ENCODE assay signal across 14 mouse cellular contexts in the genomic region with DNA sequence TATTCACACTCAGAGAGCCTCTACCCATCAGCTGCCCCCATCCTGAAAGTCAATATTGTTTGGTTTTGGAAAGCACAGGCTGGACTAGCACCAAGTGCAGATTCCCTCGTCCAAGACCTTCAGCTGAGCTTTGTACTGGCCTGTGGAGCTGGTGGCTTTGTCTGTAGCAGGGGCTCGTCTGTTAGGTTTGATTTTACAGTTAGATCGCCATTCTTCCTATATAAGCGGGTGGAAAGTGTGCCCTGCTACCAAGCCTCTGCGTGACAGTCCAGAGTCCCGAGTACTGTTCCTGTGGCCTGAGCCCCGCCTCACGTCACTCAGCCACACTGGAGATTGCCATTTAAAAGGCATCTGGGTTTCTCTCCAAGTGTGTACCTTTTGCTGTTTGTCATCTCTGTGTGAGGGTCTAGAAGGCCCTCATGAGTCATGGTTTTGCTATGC.
DNase-seq lines count a peak whose midpoint lies in the region; ATAC-seq and TF ChIP-seq lines count a peak whose summit lies in the region.
"Had no signal": no experiment of that assay in that cellular context is flagged by ENCODE, and none has a peak within 500 bp of the region (broad histone marks: within the 10 kb centered on the region; RNA-seq: fewer than 3 reads in every experiment).

No protein-coding gene starts in this region.

- no peaks in the 10 kb centered on the region for H3K9me3 ChIP-seq in forebrain, embryonic 10.5 days
- H3K9me3 ChIP-seq in forebrain, embryonic 11.5 days (ENCODE audit: control insufficient read depth, low read length), result no peaks in the 10 kb centered on the region
- H3K9me3 ChIP-seq in liver, embryonic 16.5 days (replicated peaks; ENCODE audit: control insufficient read depth, low read length), result no peaks in the 10 kb centered on the region
- H3K9me3 ChIP-seq: G1E; midbrain, embryonic 12.5 days had no signal

- no peak overlapping the region for H3K4me3 ChIP-seq in forebrain, embryonic 10.5 days
- no peak overlapping the region for H3K4me3 ChIP-seq in forebrain, embryonic 11.5 days (ENCODE audit: low read depth, low read length)
- H3K4me3 ChIP-seq in left cerebral cortex, adult 2 months, result no peak overlapping the region
- no peak overlapping the region for H3K4me3 ChIP-seq in cortical plate, adult 2 months (ENCODE audit: insufficient read depth, low read length)
- no peak overlapping the region for H3K4me3 ChIP-seq in liver, embryonic 16.5 days (ENCODE audit: low read depth, low read length)
- H3K4me3 ChIP-seq: midbrain, embryonic 12.5 days had no signal

- H3K36me3 ChIP-seq in forebrain, embryonic 10.5 days (replicated peaks), result no peaks in the 10 kb centered on the region
- H3K36me3 ChIP-seq in forebrain, embryonic 11.5 days (ENCODE audit: control insufficient read depth, insufficient read depth, low read length), result no peaks in the 10 kb centered on the region
- no peaks in the 10 kb centered on the region for H3K36me3 ChIP-seq in liver, embryonic 16.5 days (ENCODE audit: control insufficient read depth, insufficient read depth)
- H3K36me3 ChIP-seq: midbrain, embryonic 12.5 days had no signal

- 79% methylated on average over 8 of the region's 8 CpGs for WGBS in forebrain, embryonic 10.5 days
- WGBS in forebrain, embryonic 11.5 days, result 68% methylated on average over 8 of the region's 8 CpGs
- WGBS in liver, embryonic 16.5 days (ENCODE audit: insufficient replicate concordance), result 69% methylated on average over 8 of the region's 8 CpGs

- intact Hi-C loops in left cerebral cortex, adult 2 months (cut with DNase I), result no loop called here
- intact Hi-C loops in left cerebral cortex, postnatal 25 days (cut with DNase I), result no loop called here

- 0 out of 2 replicates have a peak overlapping the region, but pooled peaks have one; percentile 48 for H3K27ac ChIP-seq in forebrain, embryonic 10.5 days
- no peak overlapping the region for H3K27ac ChIP-seq in forebrain, embryonic 11.5 days (ENCODE audit: low read depth, low read length)
- peak overlapping the region; percentile 54 for H3K27ac ChIP-seq in left cerebral cortex, adult 2 months
- H3K27ac ChIP-seq in cortical plate, adult 2 months (ENCODE audit: insufficient read depth, low read length), result peak overlapping the region; percentile 55; the same call in 1 of the 2 replicates
- no peak overlapping the region for H3K27ac ChIP-seq in liver, embryonic 16.5 days (ENCODE audit: low read length)
- H3K27ac ChIP-seq: midbrain, embryonic 12.5 days had no signal

- no peak overlapping the region for H3K4me2 ChIP-seq in forebrain, embryonic 11.5 days (ENCODE audit: low read depth, low read length, severe bottlenecking)
- H3K4me2 ChIP-seq in liver, embryonic 16.5 days (ENCODE audit: low read depth, low read length), result no peak overlapping the region
- H3K4me2 ChIP-seq: midbrain, embryonic 12.5 days had no signal

- no peak for TF ChIP-seq CTCF in left cerebral cortex, adult 2 months (IDR thresholded peaks at IDR 0.05)
- TF ChIP-seq CTCF in cortical plate, adult 2 months (IDR thresholded peaks at IDR 0.05; ENCODE audit: extremely low read depth, insufficient read depth, low read length), result no peak

- ATAC-seq in forebrain, embryonic 11.5 days (replicated peaks; ENCODE audit: low FRiP score), result no peak
- ATAC-seq in liver, embryonic 16.5 days (ENCODE audit: low read depth), result peak; percentile 68

- DNase-seq in forebrain, embryonic 10.5 days (ENCODE audit: extremely low spot score, low spot score), result no peak
- DNase-seq in forebrain, embryonic 11.5 days (ENCODE audit: low spot score), result no peak
- DNase-seq in left cerebral cortex, adult 2 months (ENCODE audit: extremely low spot score in 1 of 2, low spot score in 2 of 2), result no peak
- no peak for DNase-seq in left cerebral cortex, postnatal 25 days (ENCODE audit: low spot score in 2 of 2)
- DNase-seq in adrenal gland, postnatal 4 days (ENCODE audit: low spot score in 2 of 2), result no peak
- no peak for DNase-seq in spleen, postnatal 4 days (ENCODE audit: low spot score in 2 of 2)
- DNase-seq: adrenal gland, adult 2 months; cerebellum, postnatal 14 days; kidney, postnatal 36 days; thymus, postnatal 14 days had no signal

- TF ChIP-seq POLR2A in cortical plate, adult 2 months (IDR thresholded peaks at IDR 0.05; ENCODE audit: extremely low read depth, insufficient read depth, low read length), result no peak

- peaks cover 27% of the 10 kb centered on the region for H3K4me1 ChIP-seq in forebrain, embryonic 10.5 days
- no peaks in the 10 kb centered on the region for H3K4me1 ChIP-seq in forebrain, embryonic 11.5 days (replicated peaks; ENCODE audit: control insufficient read depth, insufficient read depth, low read length)
- H3K4me1 ChIP-seq in cortical plate, adult 2 months (ENCODE audit: control insufficient read depth, insufficient read depth, low read length), result peaks cover 3% of the 10 kb centered on the region
- H3K4me1 ChIP-seq in liver, embryonic 16.5 days (ENCODE audit: control insufficient read depth, low read depth, low read length), result no peaks in the 10 kb centered on the region
- H3K4me1 ChIP-seq: midbrain, embryonic 12.5 days had no signal

- no peaks in the 10 kb centered on the region for H3K27me3 ChIP-seq in forebrain, embryonic 10.5 days (ENCODE audit: poor library complexity, severe bottlenecking)
- H3K27me3 ChIP-seq in forebrain, embryonic 11.5 days (ENCODE audit: control insufficient read depth, insufficient read depth, low read length), result no peaks in the 10 kb centered on the region
- no peaks in the 10 kb centered on the region for H3K27me3 ChIP-seq in liver, embryonic 16.5 days (ENCODE audit: control insufficient read depth, insufficient read depth, low read depth, low read length)
- H3K27me3 ChIP-seq: midbrain, embryonic 12.5 days had no signal

- no peak overlapping the region for H3K9ac ChIP-seq in forebrain, embryonic 11.5 days (ENCODE audit: low read length)
- H3K9ac ChIP-seq in liver, embryonic 16.5 days (ENCODE audit: low read depth, low read length), result no peak overlapping the region
- H3K9ac ChIP-seq: midbrain, embryonic 12.5 days had no signal

Comparison
In these comparisons a context has a peak if more than half of its experiments do, and no peak if none do; other contexts are left out.
1. H3K27ac ChIP-seq: peak in forebrain, embryonic 10.5 days (single experiment), left cerebral cortex, adult 2 months (single experiment) and cortical plate, adult 2 months (single experiment); none in forebrain, embryonic 11.5 days (single experiment) and liver, embryonic 16.5 days (single experiment).